Mouse (Mus musculus) small intestine, adult 2 months (tissue): ENCODE measurements around the gene Sox8. TPM values are rescaled to one million over a fixed set of nuclear protein-coding genes. Genes with fewer than 3 reads are reported as not detected.

ENCODE experiments used
- H3K27ac ChIP-seq: fragments of 200-500 bp; 2 replicates; pipeline ENCODE4 v1.5.1; 2012; ENCODE audit warnings: low read depth, low read length, control low read depth, inconsistent platforms; ENCODE audit not compliant: insufficient read depth
- H3K27me3 ChIP-seq: fragments of 200-500 bp; 2 replicates; pipeline ENCODE4 v1.6.1; 2012; ENCODE audit warnings: mild to moderate bottlenecking, moderate library complexity, low read length, inconsistent platforms; ENCODE audit not compliant: control insufficient read depth, insufficient read depth
- H3K36me3 ChIP-seq: fragments of 200-500 bp; 2 replicates; pipeline ENCODE4 v1.6.1; 2012; ENCODE audit warnings: mild to moderate bottlenecking, low read length, control low read depth, inconsistent platforms; ENCODE audit not compliant: control insufficient read depth, insufficient read depth
- H3K4me1 ChIP-seq: fragments of 200-500 bp; 2 replicates; pipeline ENCODE4 v1.6.1; 2012; ENCODE audit warnings: low read length, inconsistent platforms, mixed read lengths; ENCODE audit not compliant: control insufficient read depth, insufficient read depth, insufficient read length
- H3K4me3 ChIP-seq: fragments of 200-500 bp; 2 replicates; pipeline ENCODE4 v1.5.1; 2012; ENCODE audit warnings: low read depth, mild to moderate bottlenecking, control low read depth, inconsistent platforms, low read length, moderate library complexity
- CTCF ChIP-seq: fragments of 200-500 bp; IDR thresholded peaks from 2 replicates; pipeline ENCODE4 v1.5.1; 2012; ENCODE audit warnings: low read depth, mild to moderate bottlenecking, control low read depth, inconsistent platforms, low read length, moderate library complexity, mixed read lengths; ENCODE audit not compliant: insufficient replicate concordance, insufficient read length; ENCODE audit errors: extremely low read depth
- POLR2A ChIP-seq: fragments of 200-500 bp; IDR thresholded peaks from 2 replicates; pipeline ENCODE4 v1.6.1; 2012; ENCODE audit warnings: low read depth, mild to moderate bottlenecking, control low read depth, inconsistent platforms, low read length, moderate library complexity
- WGBS: fragments of 180-500 bp; shearing (Covaris S2); methylation state at CpG from one replicate; pipeline ENCODE4 v1.1.7; 2018; 5-methylcytosine and 5-hydroxymethylcytosine counted together
- polyA plus RNA-seq: library from polyadenylated mRNA; depleted of rRNA; stranded (reverse); fragments of >200 nt; gene quantifications from 2 replicates; pipeline ENCODE4 v1.2.3, GENCODE M21; 2012

The Sox8 gene
- polyA plus RNA-seq, 1 experiment, result 0.67 TPM

GRCm38 (mm10) chr17:25579332-25580047, 9.0 kb upstream of the Sox8 start:
- 8% methylated on average over 21 of the region's 21 CpGs for WGBS
- no peak overlapping the region for H3K27ac ChIP-seq

DNA sequence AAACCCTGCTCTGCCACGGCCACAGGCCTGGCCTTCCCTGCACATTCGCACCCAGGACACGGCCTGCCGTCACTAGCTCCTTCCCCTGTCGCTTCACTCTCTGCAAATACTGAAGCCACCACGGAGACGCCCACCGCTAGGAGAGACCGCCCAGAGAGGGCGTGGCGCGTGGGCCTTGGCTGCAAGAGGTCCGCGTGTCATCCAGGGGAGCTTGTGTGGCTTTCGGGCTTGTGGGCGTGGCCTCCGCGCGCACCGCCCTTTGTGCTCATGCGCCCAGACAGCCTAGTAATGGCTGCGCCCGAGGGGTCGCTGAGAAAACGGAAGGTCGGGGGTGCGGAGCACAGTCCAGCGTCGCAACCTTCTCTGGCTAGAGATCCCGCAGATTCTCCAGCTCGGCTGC, 8.4 kb upstream of the Sox8 start, which contains the start of gene Lmf1:
Lmf1 (plus strand) TSS at position 166 of the 400 bp plus-strand sequence.
- no peaks in the 10 kb centered on the region for H3K36me3 ChIP-seq
- no peak within 1 kb of the TSS for H3K27ac ChIP-seq
- H3K27me3 ChIP-seq, result no peaks in the 10 kb centered on the region
- H3K4me1 ChIP-seq, result peaks cover 3% of the 10 kb centered on the region
- TF ChIP-seq POLR2A, result peak; percentile 79
- TF ChIP-seq CTCF, result no peak
- WGBS, result under 1% methylated on average over 31 of the region's 31 CpGs
- H3K4me3 ChIP-seq, result peak within 1 kb of the TSS; percentile 81

More at GRCm38 (mm10) chr17:25579332-25580047, 9.0 kb upstream of the Sox8 start:
- no peaks in the 10 kb centered on the region for H3K36me3 ChIP-seq
- no peak for TF ChIP-seq CTCF
- no peaks in the 10 kb centered on the region for H3K27me3 ChIP-seq
- H3K4me1 ChIP-seq, result peaks cover 3% of the 10 kb centered on the region
- H3K4me3 ChIP-seq, result peak overlapping the region; percentile 81

GRCm38 (mm10) chr17:25577702-25578101, 7.2 kb upstream of the Sox8 start:
- Histone ChIP-seq H3K27ac (no peak overlapping the region), H3K4me1 (peaks cover 3% of the 10 kb centered on the region), H3K27me3 (no peaks in the 10 kb centered on the region), H3K4me3 (no peak overlapping the region), H3K36me3 (no peaks in the 10 kb centered on the region)
- 58% methylated on average over 2 of the region's 2 CpGs for WGBS
- no peak for TF ChIP-seq CTCF
- TF ChIP-seq POLR2A, result no peak

GRCm38 (mm10) chr17:25577263-25577662, 6.8 kb upstream of the Sox8 start:
- Histone ChIP-seq H3K4me1 (peaks cover 3% of the 10 kb centered on the region), H3K27me3 (no peaks in the 10 kb centered on the region), H3K27ac (no peak overlapping the region), H3K4me3 (no peak overlapping the region), H3K36me3 (no peaks in the 10 kb centered on the region)
- 37% methylated on average over 6 of the region's 6 CpGs for WGBS
- no peak for TF ChIP-seq POLR2A
- TF ChIP-seq CTCF, result no peak

GRCm38 (mm10) chr17:25576034-25576433, 5.5 kb upstream of the Sox8 start:
- 67% methylated on average over 2 of the region's 2 CpGs for WGBS
- peaks cover 6% of the 10 kb centered on the region; the same call in 1 of the 2 replicates for H3K27me3 ChIP-seq
- H3K4me3 ChIP-seq, result no peak overlapping the region
- TF ChIP-seq CTCF, result no peak
- TF ChIP-seq POLR2A, result no peak
- H3K27ac ChIP-seq, result no peak overlapping the region
- H3K4me1 ChIP-seq, result peaks cover 6% of the 10 kb centered on the region
- no peaks in the 10 kb centered on the region for H3K36me3 ChIP-seq

GRCm38 (mm10) chr17:25575208-25575971, 4.9 kb upstream of the Sox8 start:
- no peak for TF ChIP-seq CTCF
- TF ChIP-seq POLR2A, result no peak
- H3K27me3 ChIP-seq, result peaks cover 12% of the 10 kb centered on the region

DNA sequence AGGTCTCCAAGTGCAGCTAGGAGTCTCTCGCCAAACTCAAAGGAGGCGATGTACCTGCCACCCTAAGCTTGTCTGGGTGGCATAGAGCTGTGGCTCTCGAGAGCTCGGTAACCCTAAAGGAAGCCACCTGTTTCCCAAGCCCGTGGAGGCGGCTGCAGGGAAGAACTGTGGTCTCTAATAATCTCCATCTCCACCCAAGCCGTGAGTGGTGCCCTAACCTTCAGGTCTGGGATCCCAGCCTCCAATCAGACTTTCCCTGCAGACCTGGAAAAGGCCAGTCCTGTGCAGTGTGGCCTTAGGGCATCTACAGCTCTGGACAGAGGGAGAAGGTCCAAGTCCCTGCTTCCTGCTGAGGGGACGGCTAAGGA, 951 bp upstream of the Sox8 start:
- peak overlapping the region; percentile 62 for H3K4me3 ChIP-seq
- peaks cover 28% of the 10 kb centered on the region for H3K27me3 ChIP-seq
- 0 out of 2 replicates have a peak, but pooled peaks cover 9% of the 10 kb centered on the region for H3K4me1 ChIP-seq
- H3K27ac ChIP-seq, result no peak overlapping the region
- TF ChIP-seq POLR2A, result no peak
- 12% methylated on average over 8 of the region's 8 CpGs for WGBS
- H3K36me3 ChIP-seq, result no peaks in the 10 kb centered on the region

More at GRCm38 (mm10) chr17:25575208-25575971, 4.9 kb upstream of the Sox8 start:
- Histone ChIP-seq H3K4me1 (peaks cover 6% of the 10 kb centered on the region), H3K27ac (no peak overlapping the region), H3K36me3 (no peaks in the 10 kb centered on the region), H3K4me3 (no peak overlapping the region)
- WGBS, result 69% methylated on average over 12 of the region's 12 CpGs
